Mouse (Mus musculus) telencephalon, adult 2 months (tissue): ENCODE data around the gene Phf13.

ENCODE experiments used
- DNase-seq: peaks from one replicate; pipeline ENCODE4 v3.0.0-alpha.2; 2011; ENCODE audit warnings: low read depth, low spot score

Gene Phf13

GRCm38 (mm10) chr4:151993035-151993434, 3.0 kb downstream of the Phf13 start:
- no peak for DNase-seq

- DNase-seq = no peak
Measured at GRCm38 (mm10) chr4:151992091-151992490, 4.0 kb downstream of the Phf13 start.

GRCm38 (mm10) chr4:151989110-151989488, 7.0 kb downstream of the Phf13 start:
- DNase-seq = no peak

GRCm38 (mm10) chr4:151988342-151989109, 7.5 kb downstream of the Phf13 start, which contains the start of gene Thap3:
Gene Thap3 (minus strand): TSS chr4:151988997.
- no peak for DNase-seq

- DNase-seq = no peak
Measured at GRCm38 (mm10) chr4:151988014-151988341, 8.1 kb downstream of the Phf13 start.

GRCm38 (mm10) chr4:151986650-151987049, 9.4 kb downstream of the Phf13 start:
- DNase-seq = no peak

GRCm38 (mm10) chr4:151985886-151986285, 10.2 kb downstream of the Phf13 start:
- no peak for DNase-seq

GRCm38 (mm10) chr4:151983560-151983959, 12.5 kb downstream of the Phf13 start:
- no peak for DNase-seq

GRCm38 (mm10) chr4:151983043-151983442, 13.0 kb downstream of the Phf13 start:
- DNase-seq = no peak

GRCm38 (mm10) chr4:151981363-151981762, 14.7 kb downstream of the Phf13 start:
- DNase-seq = peak; percentile 47

- no peak for DNase-seq
Measured at GRCm38 (mm10) chr4:151980699-151981098, 15.4 kb downstream of the Phf13 start.

- DNase-seq = peak; percentile 40
Measured at GRCm38 (mm10) chr4:151977748-151978147, 18.3 kb downstream of the Phf13 start.

- DNase-seq = no peak
Measured at GRCm38 (mm10) chr4:151975441-151975840, 20.6 kb downstream of the Phf13 start.

- DNase-seq = no peak
Measured at GRCm38 (mm10) chr4:151972221-151972967, 23.7 kb downstream of the Phf13 start.

- DNase-seq = no peak
Measured at GRCm38 (mm10) chr4:151968204-151968921, 27.7 kb downstream of the Phf13 start.

GRCm38 (mm10) chr4:151962817-151963216, 33.2 kb downstream of the Phf13 start:
- DNase-seq = no peak

GRCm38 (mm10) chr4:151960513-151960854, 35.6 kb downstream of the Phf13 start:
- DNase-seq = no peak

- DNase-seq = no peak
Measured at GRCm38 (mm10) chr4:151959849-151960512, 36.1 kb downstream of the Phf13 start.

- DNase-seq = no peak
Measured at GRCm38 (mm10) chr4:151957584-151958315, 38.3 kb downstream of the Phf13 start.

- DNase-seq = no peak
Measured at GRCm38 (mm10) chr4:151955791-151956190, 40.3 kb downstream of the Phf13 start.

GRCm38 (mm10) chr4:151953209-151953608, 42.8 kb downstream of the Phf13 start:
- DNase-seq = no peak
